Mouse (Mus musculus) CH12.LX (cell line): Measurements from ENCODE around the gene Car11. TPM values are rescaled to one million over a fixed set of nuclear protein-coding genes. Genes with fewer than 3 reads are reported as not detected.

Experiments
- DNase-seq: peaks from one replicate; pipeline ENCODE4 v3.0.0-alpha.2; 2013; ENCODE audit errors: extremely low read depth
- H3K27ac ChIP-seq: 2 replicates; pipeline ENCODE4 v1.5.1; 2012; ENCODE audit warnings: low read depth, mild to moderate bottlenecking, control low read depth, moderate library complexity; ENCODE audit not compliant: insufficient read depth
- H3K27me3 ChIP-seq: replicated peaks from 2 replicates; pipeline ENCODE3; 2012; ENCODE audit warnings: inconsistent platforms
- H3K36me3 ChIP-seq, 2 experiments: replicated peaks in 1 of 2; 2 replicates each; pipeline versions ENCODE3 to v1.6.1; 2012; ENCODE audit warnings: inconsistent platforms in 1 of 2, low read length in 1 of 2, mild to moderate bottlenecking in 1 of 2, mixed read lengths in 1 of 2, moderate library complexity in 1 of 2; ENCODE audit not compliant: control insufficient read depth in 1 of 2, insufficient read depth in 1 of 2
- H3K4me1 ChIP-seq, 2 experiments: 2 replicates each; pipeline ENCODE4 v1.6.1; 2012; ENCODE audit warnings: inconsistent platforms in 1 of 2, moderate library complexity in 1 of 2; ENCODE audit not compliant: insufficient read depth in 2 of 2, control insufficient read depth in 1 of 2
- H3K4me2 ChIP-seq: 2 replicates; pipeline ENCODE4 v1.6.1; 2012; ENCODE audit warnings: low read depth, mild to moderate bottlenecking, control low read depth; ENCODE audit not compliant: poor library complexity, insufficient read depth, severe bottlenecking
- H3K4me3 ChIP-seq, 3 experiments: fragments of 150-350 bp in 1 of 3; sonication (generic) in 1 of 3; replicated peaks in 1 of 3; 2 replicates each; pipeline versions ENCODE3 to v1.5.1; 2011 to 2012; ENCODE audit warnings: low read depth in 2 of 3, low read length in 2 of 3, mild to moderate bottlenecking in 2 of 3, moderate library complexity in 2 of 3, control low read depth in 1 of 3, improper control_type of control experiment in 1 of 3, inconsistent platforms in 1 of 3, mixed read lengths in 1 of 3; ENCODE audit not compliant: poor library complexity in 1 of 3
- H3K79me2 ChIP-seq: replicated peaks from 2 replicates; pipeline ENCODE4 v1.6.1; 2012; ENCODE audit warnings: mild to moderate bottlenecking, moderate library complexity; ENCODE audit not compliant: control insufficient read depth, poor library complexity, insufficient read depth, severe bottlenecking; ENCODE audit errors: extremely low read depth
- H3K9ac ChIP-seq: 2 replicates; pipeline ENCODE4 v1.6.1; 2012; ENCODE audit warnings: low read depth, mild to moderate bottlenecking, control low read depth, moderate library complexity; ENCODE audit not compliant: insufficient read depth
- H3K9me3 ChIP-seq: replicated peaks from 2 replicates; pipeline ENCODE3; 2012; ENCODE audit warnings: low read length, inconsistent platforms, mixed read lengths
- CHD1 ChIP-seq: IDR thresholded peaks from 2 replicates; pipeline ENCODE4 v1.6.1; 2012; ENCODE audit warnings: low read depth, low read length, improper control_type of control experiment, inconsistent platforms
- E2F4 ChIP-seq: IDR thresholded peaks from 2 replicates; pipeline ENCODE4 v1.6.1; 2011; ENCODE audit warnings: low read depth, low read length, improper control_type of control experiment; ENCODE audit not compliant: insufficient replicate concordance
- ELF1 ChIP-seq: IDR thresholded peaks from 2 replicates; pipeline ENCODE4 v1.6.1; 2014; ENCODE audit warnings: low read depth, mild to moderate bottlenecking, inconsistent platforms, low read length, improper control_type of control experiment
- EP300 ChIP-seq: IDR thresholded peaks from 2 replicates; pipeline ENCODE4 v1.6.1; 2011; ENCODE audit warnings: low read length, improper control_type of control experiment
- GABPA ChIP-seq: IDR thresholded peaks from 2 replicates; pipeline ENCODE4 v1.6.1; 2012; ENCODE audit warnings: low read depth, low read length, improper control_type of control experiment, inconsistent platforms; ENCODE audit not compliant: insufficient replicate concordance
- HCFC1 ChIP-seq: IDR thresholded peaks from 2 replicates; pipeline ENCODE4 v1.6.1; 2012; ENCODE audit warnings: low read depth, mild to moderate bottlenecking, inconsistent platforms, low read length, improper control_type of control experiment
- IRF4 ChIP-seq: IDR thresholded peaks from 2 replicates; pipeline ENCODE4 v1.6.1; 2014; ENCODE audit warnings: low read depth, mild to moderate bottlenecking, inconsistent platforms, low read length, improper control_type of control experiment
- JUN ChIP-seq: IDR thresholded peaks from 2 replicates; pipeline ENCODE4 v1.6.1; 2011; ENCODE audit warnings: low read depth, mild to moderate bottlenecking, low read length, improper control_type of control experiment, moderate library complexity; ENCODE audit not compliant: insufficient read depth
- JUND ChIP-seq: conservative IDR thresholded peaks from 2 replicates; pipeline ENCODE4 v1.6.1; 2011; ENCODE audit warnings: low read depth, low read length, improper control_type of control experiment
- KAT2A ChIP-seq: IDR thresholded peaks from 2 replicates; pipeline ENCODE4 v1.6.1; 2012; ENCODE audit warnings: low read length, improper control_type of control experiment, inconsistent platforms; ENCODE audit not compliant: insufficient replicate concordance
- MAFK ChIP-seq: IDR thresholded peaks from 2 replicates; pipeline ENCODE4 v1.6.1; 2011; ENCODE audit warnings: low read length, improper control_type of control experiment; ENCODE audit not compliant: insufficient replicate concordance
- MAX ChIP-seq: IDR thresholded peaks from 2 replicates; pipeline ENCODE4 v1.6.1; 2011; ENCODE audit warnings: low read length, improper control_type of control experiment
- MAZ ChIP-seq: IDR thresholded peaks from 2 replicates; pipeline ENCODE4 v1.6.1; 2012; ENCODE audit warnings: low read depth, mild to moderate bottlenecking, inconsistent platforms, low read length, improper control_type of control experiment, moderate library complexity
- MYC ChIP-seq: IDR thresholded peaks from 2 replicates; pipeline ENCODE4 v1.6.1; 2011; ENCODE audit warnings: low read depth, mild to moderate bottlenecking, improper control_type of control experiment, low read length
- NELFE ChIP-seq: IDR thresholded peaks from 2 replicates; pipeline ENCODE4 v1.6.1; 2011; ENCODE audit warnings: low read depth, low read length, improper control_type of control experiment
- NRF1 ChIP-seq: IDR thresholded peaks from 2 replicates; pipeline ENCODE4 v1.6.1; 2014; ENCODE audit warnings: low read depth, mild to moderate bottlenecking, inconsistent platforms, low read length, improper control_type of control experiment, moderate library complexity
- PAX5 ChIP-seq: IDR thresholded peaks from 2 replicates; pipeline ENCODE4 v1.6.1; 2012; ENCODE audit warnings: low read length, inconsistent platforms, mixed read lengths
- RAD21 ChIP-seq: IDR thresholded peaks from 2 replicates; pipeline ENCODE4 v1.6.1; 2011; ENCODE audit warnings: low read depth, mild to moderate bottlenecking, low read length, improper control_type of control experiment, moderate library complexity
- SIN3A ChIP-seq: IDR thresholded peaks from 2 replicates; pipeline ENCODE4 v1.6.1; 2012; ENCODE audit warnings: low read length, improper control_type of control experiment, inconsistent platforms
- TBP ChIP-seq: conservative IDR thresholded peaks from 2 replicates; pipeline ENCODE4 v1.6.1; 2011; ENCODE audit warnings: low read depth, low read length, improper control_type of control experiment
- TCF12 ChIP-seq: IDR thresholded peaks from 2 replicates; pipeline ENCODE4 v1.6.1; 2014; ENCODE audit warnings: low read depth, mild to moderate bottlenecking, inconsistent platforms, low read length, improper control_type of control experiment
- ZMIZ1 ChIP-seq: IDR thresholded peaks from 2 replicates; pipeline ENCODE4 v1.6.1; 2012; ENCODE audit warnings: low read depth, mild to moderate bottlenecking, inconsistent platforms, low read length, improper control_type of control experiment
- ZNF384 ChIP-seq: IDR thresholded peaks from 2 replicates; pipeline ENCODE4 v1.6.1; 2012; ENCODE audit warnings: low read depth, low read length, improper control_type of control experiment, inconsistent platforms
- dilution Hi-C: fragments of 300-500 bp; cut with MboI; formaldehyde crosslinking; loops from 2 replicates; pipeline ENCODE4 v1.14.3; 2020; ENCODE audit warnings: low sequenced_read_pairs; ENCODE audit not compliant: extremely low pct_unique_long_range_greater_than_20kb, extremely low pct_ligation_motif_present
- in situ Hi-C: fragments of 300-500 bp; cut with MboI; formaldehyde crosslinking; loops from 3 replicates; pipeline ENCODE4 v1.14.3; 2019; ENCODE audit warnings: low sequenced_read_pairs, low pct_ligation_motif_present, low pct_unique_long_range_greater_than_20kb, mixed read lengths
- polyA plus RNA-seq: library from polyadenylated mRNA; unstranded; fragments of >175 nt; gene quantifications from 2 replicates; pipeline ENCODE4 v1.2.1, GENCODE M21; 2012; ENCODE audit warnings: low read depth; ENCODE audit not compliant: insufficient read length
- total RNA-seq, 2 experiments: library from RNA; depleted of rRNA; stranded (reverse); fragments of 300-350 nt in 1 of 2; fragments of >200 nt in 1 of 2; gene quantifications; 2 replicates each; pipeline ENCODE4 v1.2.3; 2012 to 2014

The Car11 gene
- total and polyA plus RNA-seq, 3 experiments, result not detected

DNA sequence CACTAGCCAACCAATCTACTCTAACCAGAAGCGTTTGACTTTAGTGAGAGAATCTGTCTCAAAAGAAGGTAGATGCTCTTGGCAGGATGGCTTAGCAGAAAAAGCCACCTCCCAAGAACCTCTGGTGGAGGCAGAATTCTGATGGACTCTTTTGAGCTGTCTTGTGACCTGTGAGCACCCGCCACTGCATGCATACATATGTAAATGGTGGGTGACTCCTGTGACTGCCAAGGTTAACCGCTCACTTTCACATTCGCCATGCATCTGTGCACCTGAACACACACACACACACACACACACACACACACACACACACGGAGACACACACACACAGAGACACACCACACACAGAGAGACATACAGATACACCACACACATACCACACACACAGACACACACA is 47.8 kb downstream of the Car11 start:
- H3K4me2 ChIP-seq, result no peak overlapping the region
- H3K9ac ChIP-seq, result no peak overlapping the region
- dilution Hi-C loops, result no loop called here
- no peak for DNase-seq
- no peak overlapping the region for H3K4me3 ChIP-seq
- peaks cover 6 to 7% of the 10 kb centered on the region in 2 experiments for H3K4me1 ChIP-seq
- no peak overlapping the region for H3K27ac ChIP-seq
- H3K27me3 ChIP-seq, result peaks cover 20% of the 10 kb centered on the region
- TF ChIP-seq EP300, result no peak
- TF ChIP-seq PAX5, result no peak
- TF ChIP-seq ZNF384, result no peak
- no peak for TF ChIP-seq ELF1
- no peak for TF ChIP-seq E2F4
- no peak for TF ChIP-seq MAZ
- no peak for TF ChIP-seq GABPA
- TF ChIP-seq KAT2A, result no peak
- TF ChIP-seq SIN3A, result no peak
- TF ChIP-seq NELFE, result no peak
- TF ChIP-seq TBP, result no peak
- TF ChIP-seq, all 38 proteins: peak for 0
- in situ Hi-C loops, result no loop called here
- no peaks in the 10 kb centered on the region for H3K79me2 ChIP-seq
- H3K9me3 ChIP-seq, result peaks cover 8% of the 10 kb centered on the region
- no peaks in the 10 kb centered on the region for H3K36me3 ChIP-seq

DNA sequence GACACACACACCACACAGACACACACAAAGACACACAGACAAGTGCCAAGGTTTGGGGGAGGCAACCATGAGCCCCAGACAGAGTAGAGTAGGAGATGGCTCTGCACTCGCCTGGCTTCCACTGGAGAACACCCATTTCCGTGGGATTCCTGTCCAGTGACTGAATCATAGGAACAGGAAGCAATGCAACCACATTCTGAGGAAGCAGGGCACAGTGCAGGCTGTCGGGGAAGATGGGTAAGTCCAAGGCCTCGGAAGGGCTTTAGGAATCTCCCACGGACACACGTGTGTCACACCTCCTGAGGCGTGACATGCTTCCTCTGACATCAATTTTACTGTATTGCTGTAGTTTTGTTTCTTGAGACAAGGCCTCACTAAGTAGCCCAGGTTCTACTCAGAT is 48.5 kb downstream of the Car11 start:
- no peak for DNase-seq
- peaks cover 21% of the 10 kb centered on the region for H3K27me3 ChIP-seq
- H3K9me3 ChIP-seq, result peaks cover 8% of the 10 kb centered on the region
- in situ Hi-C loops, result no loop called here
- TF ChIP-seq TBP, result no peak
- no peak for TF ChIP-seq NELFE
- TF ChIP-seq NRF1, result no peak
- TF ChIP-seq MYC, result no peak
- no peak for TF ChIP-seq CHD1
- no peak for TF ChIP-seq RAD21
- no peak for TF ChIP-seq ZMIZ1
- no peak for TF ChIP-seq IRF4
- no peak for TF ChIP-seq HCFC1
- TF ChIP-seq KAT2A, result no peak
- no peak for TF ChIP-seq MAFK
- no peak for TF ChIP-seq JUND
- no peak for TF ChIP-seq JUN
- no peak for TF ChIP-seq TCF12
- no peak for TF ChIP-seq MAX
- no peaks in the 10 kb centered on the region for H3K79me2 ChIP-seq
- no peak overlapping the region for H3K4me2 ChIP-seq
- H3K36me3 ChIP-seq, result no peaks in the 10 kb centered on the region
- H3K4me3 ChIP-seq, result no peak overlapping the region
- H3K9ac ChIP-seq, result no peak overlapping the region
- dilution Hi-C loops, result no loop called here
- H3K27ac ChIP-seq, result no peak overlapping the region
- peaks cover 0 to 7% of the 10 kb centered on the region in 2 experiments; a peak in 2 of 4 replicates for H3K4me1 ChIP-seq
